Mouse (Mus musculus) frontal cortex, postnatal 25 days (tissue): ENCODE measurements around the gene Gm21983.

ENCODE experiments used
- DNase-seq, 2 experiments: peaks; one replicate each; pipeline ENCODE4 v3.0.0; 2022; ENCODE audit warnings: low spot score in 2 of 2

The Gm21983 gene

DNA sequence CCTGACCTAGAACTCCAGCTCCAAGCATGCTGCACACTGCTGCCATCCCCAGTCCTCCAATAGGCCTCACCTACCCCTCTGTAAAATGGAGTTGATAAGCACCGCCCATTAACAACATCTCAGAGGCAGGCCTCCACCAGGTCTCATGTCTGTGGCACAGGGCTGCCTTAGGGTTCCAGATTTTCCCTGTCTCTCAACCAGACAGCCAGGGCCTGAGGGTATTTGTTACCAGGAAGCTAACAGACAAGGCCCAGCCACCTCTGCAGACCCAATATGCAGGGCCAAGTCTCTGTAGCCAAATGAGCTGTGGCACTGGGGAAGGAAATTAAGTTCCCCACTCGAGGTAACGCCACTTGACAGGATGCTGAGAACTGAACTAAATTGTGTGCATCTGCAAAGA, 20.0 kb downstream of the Gm21983 start:
- no peak for DNase-seq

DNA sequence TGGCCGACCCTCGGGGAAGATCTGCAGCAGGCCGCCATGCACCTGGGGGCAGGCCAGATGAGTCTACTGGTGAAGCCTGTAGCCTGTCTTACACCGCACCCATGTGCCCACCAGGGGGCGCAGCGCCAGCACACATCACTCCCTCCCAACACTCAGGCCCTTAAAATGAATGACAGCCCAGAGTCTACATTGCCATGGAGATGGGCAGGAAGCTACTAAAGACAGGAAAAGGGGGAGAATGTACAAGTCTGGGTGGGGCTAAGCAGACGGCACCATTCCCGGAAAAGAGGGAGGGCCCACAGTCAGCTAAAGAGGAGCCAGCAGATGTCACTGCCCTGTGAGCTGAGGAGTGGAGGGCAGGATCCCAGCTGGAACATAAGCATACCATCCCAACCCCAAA, 21.0 kb downstream of the Gm21983 start:
- DNase-seq: peak; percentile 82

DNA sequence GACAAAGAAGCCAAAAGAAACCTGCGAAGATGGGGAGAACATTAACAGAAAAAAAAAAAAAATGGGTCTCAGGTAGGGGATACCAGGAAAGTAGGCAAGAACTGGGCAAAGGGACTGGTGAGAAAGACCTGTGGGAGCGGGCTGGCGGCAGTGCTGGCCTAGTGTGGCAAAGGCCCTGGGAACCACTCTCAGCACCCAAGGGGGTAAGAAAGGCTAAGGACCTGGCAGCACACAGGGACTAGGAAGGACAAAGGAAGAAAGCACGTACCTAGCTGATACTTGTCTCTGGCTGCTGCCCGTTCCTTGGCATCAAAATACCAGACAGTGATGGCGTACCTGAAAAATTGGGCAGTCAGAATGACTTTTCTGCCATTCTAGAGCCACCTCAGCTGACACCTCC, 21.6 kb downstream of the Gm21983 start:
- DNase-seq: no peak

- no peak for DNase-seq
These were observed 22.7 kb downstream of the Gm21983 start for GRCm38 (mm10) chr7:27158171-27158570.

DNA sequence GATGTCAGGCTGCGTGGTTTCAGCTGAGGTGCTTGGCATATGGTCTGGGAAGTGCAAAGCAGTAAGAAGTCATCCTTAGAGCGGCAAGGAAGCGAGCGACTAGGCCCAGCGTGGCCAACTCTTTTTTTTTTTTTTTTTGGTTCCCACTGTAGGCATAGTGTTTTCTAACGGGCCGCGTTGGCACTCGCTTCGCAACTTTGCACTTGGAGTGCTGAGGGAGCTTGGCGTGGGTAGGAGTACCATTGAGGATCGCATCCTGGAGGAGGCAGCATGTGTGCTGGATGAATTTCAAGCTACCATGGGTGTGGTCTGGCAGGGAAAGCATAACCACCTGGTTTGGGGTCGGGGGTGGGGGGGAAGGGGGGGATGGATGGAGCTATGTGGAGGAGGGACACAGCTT, 24.9 kb downstream of the Gm21983 start:
- DNase-seq: no peak

GRCm38 (mm10) chr7:27153205-27153764, 27.6 kb downstream of the Gm21983 start, which contains the start of gene Cyp2t4:
TSS of gene Cyp2t4 (plus strand) at chr7:27153714.
- DNase-seq: no peak

- no peak for DNase-seq
These were observed 44.4 kb downstream of the Gm21983 start for GRCm38 (mm10) chr7:27136410-27136996.

DNA sequence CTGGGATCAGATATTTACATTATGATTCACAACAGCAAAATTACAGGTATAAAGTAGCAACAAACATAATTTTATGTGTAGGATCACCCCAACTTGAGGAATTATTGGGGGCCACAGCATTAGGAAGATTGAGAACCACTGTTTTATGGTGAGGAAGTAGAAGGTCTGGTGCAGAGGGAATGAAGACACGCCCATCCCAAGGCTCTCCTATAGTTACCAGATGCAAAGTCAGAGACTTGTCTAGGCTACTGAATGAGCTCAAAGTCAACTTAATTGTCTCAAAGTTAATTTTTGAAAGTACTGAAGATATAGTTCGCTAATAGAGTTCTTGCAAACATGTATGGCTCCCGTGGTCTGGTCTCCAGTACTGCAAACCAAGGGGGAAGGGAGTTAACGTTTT, 47.1 kb downstream of the Gm21983 start:
- DNase-seq: no peak

DNA sequence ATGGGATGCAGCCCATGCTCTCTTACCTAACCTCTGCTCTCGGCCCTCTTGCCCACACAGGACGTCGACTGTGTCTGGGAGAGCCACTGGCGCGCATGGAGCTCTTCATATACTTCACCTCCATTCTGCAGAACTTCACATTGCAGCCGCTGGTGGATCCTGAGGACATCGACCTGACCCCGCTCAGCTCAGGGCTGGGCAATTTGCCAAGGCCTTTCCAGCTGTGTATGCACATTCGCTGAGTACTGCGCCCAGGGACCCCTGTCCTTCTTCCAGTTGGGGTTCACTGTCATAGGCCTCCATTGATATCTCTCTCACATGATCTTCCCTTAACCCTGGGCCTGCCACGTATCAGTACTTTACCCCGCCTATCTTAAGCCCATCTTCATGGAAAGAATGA, 47.7 kb downstream of the Gm21983 start:
- DNase-seq: no peak

DNA sequence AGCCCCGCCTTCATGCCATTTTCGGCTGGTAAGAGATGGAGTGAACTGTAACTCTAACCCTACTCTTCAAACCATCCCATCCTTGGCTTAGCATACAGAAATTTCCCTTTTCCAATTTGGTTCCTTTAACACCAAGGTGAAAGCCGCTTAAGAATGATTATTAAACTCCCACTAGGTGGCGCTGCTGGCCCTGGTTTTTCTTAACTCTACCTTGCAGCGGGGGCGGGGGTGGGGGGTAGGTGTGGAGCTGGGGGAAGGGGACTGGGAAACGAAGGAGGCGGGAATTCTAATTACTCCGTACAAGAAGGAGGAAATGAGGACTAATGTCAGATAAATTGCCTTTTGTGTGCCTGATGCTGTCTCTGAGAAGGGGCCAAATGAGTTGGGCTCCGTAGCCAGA, 48.3 kb downstream of the Gm21983 start:
- DNase-seq: peak in 1 of 2 experiments; percentile 40

- no peak for DNase-seq
These were observed 49.5 kb downstream of the Gm21983 start for GRCm38 (mm10) chr7:27131387-27131786.

DNA sequence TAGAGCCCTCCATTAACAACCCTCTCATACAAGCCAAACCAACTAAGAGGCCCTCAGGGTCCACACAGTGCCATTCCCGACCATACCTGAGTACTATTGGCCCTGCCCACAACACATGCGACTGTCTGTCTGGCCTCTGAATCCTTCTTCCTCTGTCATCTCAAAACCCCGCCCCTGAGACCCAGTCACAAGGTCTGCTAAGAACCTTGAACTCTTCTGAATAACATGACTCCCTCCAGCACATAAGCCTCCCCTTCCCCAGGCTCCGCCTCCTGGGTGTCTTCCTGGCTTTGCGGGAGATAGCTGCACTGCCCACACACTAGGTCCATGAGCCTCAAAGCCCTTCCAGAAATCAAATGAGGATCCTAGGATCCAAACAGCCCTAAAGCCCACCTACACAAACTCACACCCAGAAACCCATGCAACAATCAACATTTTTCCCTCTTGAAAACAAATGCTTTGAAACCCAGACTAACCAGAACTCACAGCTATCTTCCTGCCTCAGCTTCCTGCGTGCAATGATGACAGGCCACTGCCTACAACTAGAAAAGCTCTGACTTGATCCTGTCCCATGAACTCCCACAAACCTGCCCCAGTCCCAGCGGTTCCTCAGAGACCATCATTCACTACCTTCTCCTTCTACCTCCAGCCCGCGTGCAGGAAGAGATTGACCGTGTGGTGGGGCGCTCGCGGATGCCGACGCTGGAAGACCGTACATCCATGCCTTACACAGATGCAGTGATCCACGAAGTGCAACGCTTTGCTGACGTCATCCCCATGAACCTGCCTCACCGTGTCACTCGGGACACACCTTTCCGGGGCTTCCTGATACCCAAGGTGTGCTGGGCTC, 50.1 kb downstream of the Gm21983 start:
- no peak for DNase-seq

DNA sequence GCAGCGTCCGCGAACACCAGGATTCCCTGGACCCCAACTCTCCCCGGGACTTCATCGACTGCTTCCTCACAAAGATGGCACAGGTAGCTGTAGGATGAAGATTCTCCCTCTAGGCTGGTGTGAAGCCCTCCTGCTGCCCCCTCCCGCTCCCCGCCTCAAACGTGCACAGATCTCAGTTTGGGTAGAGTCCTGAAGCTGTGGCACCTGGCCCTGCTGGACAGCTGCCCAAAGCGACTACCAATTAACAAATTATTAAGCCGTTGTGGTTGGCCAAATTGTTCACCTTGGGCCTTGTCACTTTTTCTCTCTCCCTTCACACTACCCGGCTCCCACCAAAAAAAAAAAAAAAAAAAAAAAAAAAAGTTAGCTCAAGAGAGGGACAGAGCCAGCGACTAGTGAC, 51.1 kb downstream of the Gm21983 start:
- no peak for DNase-seq

- no peak for DNase-seq
These were observed 51.9 kb downstream of the Gm21983 start for GRCm38 (mm10) chr7:27128946-27129345.

- peak; percentile 10 to 27 for DNase-seq
These were observed 52.7 kb downstream of the Gm21983 start for GRCm38 (mm10) chr7:27128162-27128561.

DNA sequence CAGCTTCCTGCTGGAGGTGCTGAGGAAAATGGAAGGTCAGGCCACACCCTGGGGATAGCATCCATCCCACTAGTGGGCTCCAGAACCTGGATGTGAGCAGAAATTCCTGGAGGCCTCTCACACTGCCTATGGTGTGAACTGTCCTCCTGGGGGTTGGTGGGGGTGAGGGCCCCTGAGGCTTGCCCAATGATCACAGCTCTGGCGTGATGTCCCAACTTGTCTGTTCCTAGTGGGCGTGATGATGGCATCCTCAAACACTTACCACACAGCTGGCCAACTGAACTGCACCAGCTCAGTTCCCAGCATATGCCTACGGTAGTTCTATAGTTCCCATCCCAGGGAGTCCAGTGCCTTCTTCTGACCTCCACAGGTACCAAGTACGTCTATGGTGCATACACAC, 55.9 kb downstream of the Gm21983 start:
- DNase-seq: no peak

DNA sequence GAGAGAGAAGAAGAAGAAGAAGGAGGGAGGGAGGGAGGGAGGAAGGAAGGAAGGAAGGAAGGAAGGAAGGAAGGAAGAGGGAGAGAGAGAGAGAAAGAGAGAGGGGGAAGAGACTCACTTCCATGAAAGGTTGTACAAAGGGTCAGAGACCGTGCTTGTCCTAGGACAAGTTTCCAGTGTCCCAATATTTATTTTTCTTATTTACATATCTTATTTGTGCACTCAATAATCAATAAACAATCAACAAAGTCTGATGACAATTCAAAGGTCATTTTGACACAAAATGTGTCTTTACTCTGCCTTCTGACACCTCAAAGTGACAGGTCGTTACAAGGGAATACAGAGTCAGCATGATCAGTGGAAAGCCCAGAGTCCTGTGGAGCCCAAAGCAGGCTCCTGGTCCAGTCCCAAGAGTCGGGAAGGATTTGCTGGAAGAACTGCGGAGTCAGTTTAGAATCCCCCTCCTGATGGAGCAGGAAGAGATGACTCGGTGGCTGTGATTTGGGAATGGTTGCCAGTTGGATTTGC, 56.5 kb downstream of the Gm21983 start:
- no peak for DNase-seq

DNA sequence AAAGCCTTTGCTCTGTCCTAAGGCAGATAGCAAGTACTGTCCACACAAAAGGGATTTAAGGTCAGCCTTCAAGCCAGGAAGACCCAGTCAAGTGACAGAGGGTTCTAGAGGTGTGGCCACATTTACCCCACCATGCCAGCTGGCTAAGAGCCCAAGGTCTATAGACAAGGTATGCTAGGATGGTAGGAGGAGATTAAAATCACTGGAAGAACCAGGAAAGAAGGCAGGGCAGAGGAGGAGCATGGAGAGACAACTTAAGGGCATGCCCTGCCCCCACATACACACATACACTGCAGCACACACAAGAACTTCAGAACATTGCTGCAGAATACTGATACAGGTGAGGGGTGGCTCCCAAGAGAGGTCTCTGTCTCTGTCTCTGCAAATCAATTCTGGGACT, 61.2 kb downstream of the Gm21983 start, which contains the start of gene Cyp2f2:
Gene Cyp2f2, plus strand, starts transcription at position 234 of the 400 bp plus-strand sequence.
- no peak for DNase-seq
